Mouse (Mus musculus) myocyte (in vitro differentiated cells): ENCODE data around the gene Pax1. TPM values are rescaled to one million over a fixed set of nuclear protein-coding genes. Genes with fewer than 3 reads are reported as not detected.

Experiments used
- H3K27me3 ChIP-seq: one replicate; pipeline ENCODE4 v1.6.1; 2011; ENCODE audit not compliant: control insufficient read depth, insufficient read depth, insufficient read length
- H3K36me3 ChIP-seq: one replicate; pipeline ENCODE4 v1.6.1; 2011; ENCODE audit not compliant: control insufficient read depth, insufficient read depth
- H3K4me2 ChIP-seq: one replicate; pipeline ENCODE4 v1.6.1; 2011; ENCODE audit warnings: low read depth, control low read depth
- H3K4me3 ChIP-seq: one replicate; pipeline ENCODE4 v1.5.1; 2011; ENCODE audit warnings: mild to moderate bottlenecking, control low read depth, moderate library complexity
- H3K79me2 ChIP-seq: one replicate; pipeline ENCODE4 v1.6.1; 2011; ENCODE audit not compliant: control insufficient read depth, insufficient read depth
- H3ac ChIP-seq: one replicate; pipeline ENCODE4 v1.6.1; 2011; ENCODE audit not compliant: control insufficient read depth, insufficient read length
- CEBPB ChIP-seq: IDR thresholded peaks from 2 replicates; pipeline ENCODE4 v1.6.1; 2011; ENCODE audit warnings: mild to moderate bottlenecking, moderate library complexity; ENCODE audit not compliant: poor library complexity, insufficient read depth, severe bottlenecking
- E2F4 ChIP-seq: IDR thresholded peaks from one replicate; pipeline ENCODE4 v1.6.1; 2011; ENCODE audit warnings: mild to moderate bottlenecking, control low read depth, moderate library complexity; ENCODE audit not compliant: insufficient read depth
- MAX ChIP-seq: IDR thresholded peaks from one replicate; pipeline ENCODE4 v1.6.1; 2011; ENCODE audit warnings: low read depth, mild to moderate bottlenecking, control low read depth
- MYOD1 ChIP-seq, 3 experiments: IDR thresholded peaks; one replicate each; pipeline ENCODE4 v1.6.1; 2011; ENCODE audit warnings: control low read depth in 2 of 3, low read depth in 2 of 3, mild to moderate bottlenecking in 2 of 3, moderate library complexity in 1 of 3; ENCODE audit not compliant: insufficient read length in 2 of 3, control insufficient read depth in 1 of 3
- MYOG ChIP-seq, 3 experiments: IDR thresholded peaks; one replicate each; pipeline ENCODE4 v1.6.1; 2011; ENCODE audit warnings: control low read depth in 2 of 3, low read depth in 2 of 3, mild to moderate bottlenecking in 2 of 3; ENCODE audit not compliant: insufficient read length in 2 of 3, control insufficient read depth in 1 of 3, insufficient read depth in 1 of 3
- POLR2A ChIP-seq: IDR thresholded peaks from one replicate; pipeline ENCODE4 v1.6.1; 2011; ENCODE audit warnings: low read depth, mild to moderate bottlenecking, control low read depth, moderate library complexity; ENCODE audit not compliant: insufficient read length
- POLR2AphosphoS2 ChIP-seq: IDR thresholded peaks from one replicate; pipeline ENCODE4 v1.6.1; 2011; ENCODE audit warnings: low read depth, control low read depth; ENCODE audit not compliant: insufficient read length
- REST ChIP-seq: IDR thresholded peaks from one replicate; pipeline ENCODE4 v1.6.1; 2011; ENCODE audit warnings: mild to moderate bottlenecking, control low read depth, moderate library complexity; ENCODE audit not compliant: insufficient read depth, insufficient read length
- SRF ChIP-seq: IDR thresholded peaks from one replicate; pipeline ENCODE4 v1.6.1; 2011; ENCODE audit warnings: low read depth; ENCODE audit not compliant: control insufficient read depth, insufficient read length
- TCF12 ChIP-seq: IDR thresholded peaks from one replicate; pipeline ENCODE4 v1.6.1; 2011; ENCODE audit warnings: mild to moderate bottlenecking, control low read depth; ENCODE audit not compliant: poor library complexity, insufficient read depth, severe bottlenecking
- TCF3 ChIP-seq: IDR thresholded peaks from one replicate; pipeline ENCODE4 v1.6.1; 2011; ENCODE audit warnings: low read depth, control low read depth; ENCODE audit not compliant: insufficient read length
- USF1 ChIP-seq: IDR thresholded peaks from one replicate; pipeline ENCODE4 v1.6.1; 2011; ENCODE audit warnings: low read depth, mild to moderate bottlenecking, control low read depth, moderate library complexity
- polyA plus RNA-seq: library from polyadenylated mRNA; unstranded; fragments of >200 nt; fragmentation: generic; extraction: Trizol; gene quantifications from one replicate; pipeline ENCODE4 v1.2.1, GENCODE M21; 2012; ENCODE audit warnings: missing spikeins

Gene Pax1
- polyA plus RNA-seq, 1 experiment: not detected

GRCm38 (mm10) chr2:147339796-147340195 is 21.9 kb upstream of the Pax1 start:
- TF ChIP-seq E2F4: no peak
- TF ChIP-seq MYOG (IDR thresholded peaks at IDR 0.05; ENCODE audit: control insufficient read depth in 1 of 3, insufficient read depth in 1 of 3, insufficient read length in 2 of 3, low read depth in 2 of 3): no peak
- no peak for TF ChIP-seq POLR2A
- no peak for TF ChIP-seq REST
- TF ChIP-seq MAX: no peak
- H3ac ChIP-seq: no peak overlapping the region
- no peaks in the 10 kb centered on the region for H3K27me3 ChIP-seq
- no peak overlapping the region for H3K4me2 ChIP-seq
- no peaks in the 10 kb centered on the region for H3K36me3 ChIP-seq
- no peak overlapping the region for H3K4me3 ChIP-seq
- H3K79me2 ChIP-seq: no peaks in the 10 kb centered on the region

DNA sequence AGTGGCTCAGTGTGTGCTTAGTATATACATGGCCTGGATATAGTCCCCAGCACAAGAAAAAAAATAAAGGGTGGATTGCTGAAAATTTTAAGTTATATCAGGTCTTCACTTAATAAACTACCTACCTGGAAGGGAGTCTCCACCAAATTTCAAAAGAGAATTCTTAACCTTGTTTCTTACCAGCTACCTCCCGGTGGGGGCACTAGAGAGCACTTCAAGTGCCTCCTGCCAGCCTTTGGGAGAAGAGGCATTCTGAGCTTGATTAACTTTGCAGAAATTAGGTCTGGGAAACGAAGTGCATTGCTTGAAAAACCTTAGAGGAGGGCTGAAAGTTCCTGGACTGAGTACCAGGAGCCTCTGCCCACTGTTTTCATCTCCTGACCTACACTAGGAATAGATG is 19.5 kb upstream of the Pax1 start:
- Histone ChIP-seq H3K36me3 (no peaks in the 10 kb centered on the region), H3K4me3 (no peak overlapping the region), H3K27me3 (no peaks in the 10 kb centered on the region), H3K4me2 (no peak overlapping the region), H3K79me2 (no peaks in the 10 kb centered on the region), H3ac (no peak overlapping the region)
- TF ChIP-seq MYOD1 (IDR thresholded peaks at IDR 0.05; ENCODE audit: control insufficient read depth in 1 of 3, insufficient read length in 2 of 3, low read depth in 2 of 3): no peak
- TF ChIP-seq MYOG (IDR thresholded peaks at IDR 0.05; ENCODE audit: control insufficient read depth in 1 of 3, insufficient read depth in 1 of 3, insufficient read length in 2 of 3, low read depth in 2 of 3): no peak
- TF ChIP-seq USF1: no peak

- Histone ChIP-seq H3K27me3 (no peaks in the 10 kb centered on the region), H3K4me3 (no peak overlapping the region), H3ac (no peak overlapping the region), H3K79me2 (no peaks in the 10 kb centered on the region), H3K36me3 (no peaks in the 10 kb centered on the region), H3K4me2 (no peak overlapping the region)
- TF ChIP-seq E2F4 (no peak), USF1 (no peak), POLR2AphosphoS2 (no peak), CEBPB (no peak), MYOD1 (IDR thresholded peaks at IDR 0.05; ENCODE audit: control insufficient read depth in 1 of 3, insufficient read length in 2 of 3, low read depth in 2 of 3) (no peak), TCF12 (no peak), POLR2A (no peak), MAX (no peak), REST (no peak)
Measured at GRCm38 (mm10) chr2:147359716-147360115, 2.0 kb upstream of the Pax1 start.

GRCm38 (mm10) chr2:147360401-147360800 is 1.3 kb upstream of the Pax1 start:
- Histone ChIP-seq H3K36me3 (no peaks in the 10 kb centered on the region), H3K79me2 (no peaks in the 10 kb centered on the region), H3K4me3 (no peak overlapping the region), H3K4me2 (no peak overlapping the region), H3ac (no peak overlapping the region), H3K27me3 (no peaks in the 10 kb centered on the region)
- no peak for TF ChIP-seq POLR2AphosphoS2
- no peak for TF ChIP-seq TCF3
- no peak for TF ChIP-seq POLR2A
- TF ChIP-seq MAX: no peak
- TF ChIP-seq CEBPB: no peak
- no peak for TF ChIP-seq REST
- TF ChIP-seq TCF12: no peak
- no peak for TF ChIP-seq MYOD1 (IDR thresholded peaks at IDR 0.05; ENCODE audit: control insufficient read depth in 1 of 3, insufficient read length in 2 of 3, low read depth in 2 of 3)
- TF ChIP-seq E2F4: no peak
- TF ChIP-seq SRF: no peak

DNA sequence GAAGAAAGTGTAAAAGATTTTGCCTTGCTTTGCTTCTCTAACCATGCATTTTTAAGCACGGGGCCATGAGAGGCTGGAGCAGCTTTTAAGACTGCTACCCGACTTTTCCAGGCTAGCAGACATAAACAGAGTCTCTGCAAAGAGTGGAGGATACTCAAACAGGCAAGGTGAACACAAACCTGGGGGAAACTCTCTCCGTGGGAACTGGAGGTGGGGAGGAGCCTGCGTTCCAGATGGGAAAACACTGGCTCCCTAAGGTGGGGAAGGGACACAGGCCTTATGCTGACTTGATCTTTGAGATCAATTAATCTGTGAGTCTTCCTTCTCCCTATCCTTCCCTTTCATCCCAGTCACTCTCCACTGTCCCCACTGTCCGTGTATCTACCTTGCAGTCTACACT is 869 bp upstream of the Pax1 start:
- H3K27me3 ChIP-seq: no peaks in the 10 kb centered on the region
- H3ac ChIP-seq: no peak overlapping the region
- H3K79me2 ChIP-seq: no peaks in the 10 kb centered on the region
- H3K4me3 ChIP-seq: no peak overlapping the region
- H3K36me3 ChIP-seq: no peaks in the 10 kb centered on the region
- no peak for TF ChIP-seq E2F4
- TF ChIP-seq REST: no peak
- no peak for TF ChIP-seq MAX
- TF ChIP-seq USF1: no peak
- TF ChIP-seq TCF3: no peak
- TF ChIP-seq TCF12: no peak
- no peak for TF ChIP-seq POLR2AphosphoS2
- no peak for TF ChIP-seq POLR2A
- no peak overlapping the region for H3K4me2 ChIP-seq

GRCm38 (mm10) chr2:147362316-147362715 is 591 bp downstream of the Pax1 start:
- H3ac ChIP-seq: no peak overlapping the region
- H3K4me3 ChIP-seq: no peak overlapping the region
- TF ChIP-seq E2F4 (no peak), POLR2AphosphoS2 (no peak), CEBPB (no peak), REST (no peak), MAX (no peak), TCF12 (no peak), POLR2A (no peak), SRF (no peak), MYOD1 (IDR thresholded peaks at IDR 0.05; ENCODE audit: control insufficient read depth in 1 of 3, insufficient read length in 2 of 3, low read depth in 2 of 3) (no peak), MYOG (IDR thresholded peaks at IDR 0.05; ENCODE audit: control insufficient read depth in 1 of 3, insufficient read depth in 1 of 3, insufficient read length in 2 of 3, low read depth in 2 of 3) (no peak)
- H3K27me3 ChIP-seq: no peaks in the 10 kb centered on the region
- H3K36me3 ChIP-seq: no peaks in the 10 kb centered on the region
- no peak overlapping the region for H3K4me2 ChIP-seq
- no peaks in the 10 kb centered on the region for H3K79me2 ChIP-seq
